In genomic region chr11:80508361-80509175, GRCm38 (mm10) we compare ENCODE assay signal across 9 mouse cellular contexts. TPM values are rescaled to one million over a fixed set of nuclear protein-coding genes. Genes with fewer than 3 reads are reported as not detected.
A peak's percentile ranks its signal among the peaks of the same experiment; 100 is the strongest.
DNase-seq lines count a peak whose midpoint lies in the region; ATAC-seq and TF ChIP-seq lines count a peak whose summit lies in the region.
"Had no signal": no experiment of that assay in that cellular context is flagged by ENCODE, and none has a peak within 500 bp of the region (broad histone marks: within the 10 kb centered on the region; RNA-seq: fewer than 3 reads in every experiment).

No protein-coding gene starts in this region.

- no peak for TF ChIP-seq EP300 in heart, postnatal 0 days (IDR thresholded peaks at IDR 0.05; ENCODE audit: low read depth)

- no peak for TF ChIP-seq CTCF in heart, postnatal 0 days (IDR thresholded peaks at IDR 0.05; ENCODE audit: low read depth)

- H3K4me1 ChIP-seq in heart, postnatal 0 days (ENCODE audit: control insufficient read depth, insufficient read depth): 0 out of 2 replicates have a peak, but pooled peaks cover 7% of the 10 kb centered on the region
- H3K4me1 ChIP-seq in kidney, embryonic 16.5 days (ENCODE audit: insufficient read depth, low read length): peaks cover 5% of the 10 kb centered on the region; the same call in 1 of the 2 replicates

- no peaks in the 10 kb centered on the region for H3K27me3 ChIP-seq in heart, postnatal 0 days (ENCODE audit: control insufficient read depth, insufficient read depth, low read length)
- H3K27me3 ChIP-seq in kidney, embryonic 16.5 days (ENCODE audit: insufficient read depth, low read length): no peaks in the 10 kb centered on the region

- WGBS in heart, postnatal 0 days: 18% methylated on average over 19 of the region's 19 CpGs
- WGBS in kidney, embryonic 16.5 days: 47% methylated on average over 19 of the region's 19 CpGs

- ATAC-seq in common myeloid progenitor, adult 5-6 weeks (replicated peaks; ENCODE audit: low read depth, poor library complexity, severe bottlenecking): peak; percentile 71
- peak; percentile 24; the same call in 1 of the 2 replicates for ATAC-seq in heart, postnatal 0 days (ENCODE audit: insufficient read depth, low read depth)
- ATAC-seq in kidney, embryonic 16.5 days (ENCODE audit: low FRiP score, low TSS enrichment): no peak

- peak; percentile 27 to 36 for DNase-seq in heart, adult 18-20 months
- no peak for DNase-seq in heart, adult 8-10 months (ENCODE audit: low spot score)
- peak; percentile 45 for DNase-seq in heart, postnatal 0 days (ENCODE audit: low spot score)
- peak; percentile 44 for DNase-seq in mesoderm, embryonic 11.5 days (ENCODE audit: low read depth, low spot score)
- DNase-seq in thymus, adult 18-20 months: peak; percentile 64 to 81
- no peak for DNase-seq in kidney, adult 18-20 months

- H3K4me3 ChIP-seq in heart, postnatal 0 days (ENCODE audit: low read depth, low read length): peak overlapping the region; percentile 4; the same call in 1 of the 2 replicates
- no peak overlapping the region for H3K4me3 ChIP-seq in kidney, embryonic 16.5 days (ENCODE audit: low read length)

- no peaks in the 10 kb centered on the region for H3K36me3 ChIP-seq in heart, postnatal 0 days (replicated peaks; ENCODE audit: control insufficient read depth, insufficient read depth, low read length)
- no peaks in the 10 kb centered on the region for H3K36me3 ChIP-seq in kidney, embryonic 16.5 days (ENCODE audit: insufficient read depth, low read length)
- H3K36me3 ChIP-seq: G1E had no signal

- peak overlapping the region; percentile 41 for H3K4me2 ChIP-seq in heart, postnatal 0 days (ENCODE audit: low read depth, low read length)
- H3K4me2 ChIP-seq in kidney, embryonic 16.5 days (replicated peaks; ENCODE audit: low read depth, low read length): no peak overlapping the region

- H3K9me3 ChIP-seq in heart, postnatal 0 days (replicated peaks; ENCODE audit: control insufficient read depth, low read length): no peaks in the 10 kb centered on the region
- H3K9me3 ChIP-seq in kidney, embryonic 16.5 days (ENCODE audit: low read length): no peaks in the 10 kb centered on the region
- H3K9me3 ChIP-seq: G1E had no signal

- peak overlapping the region; percentile 54 for H3K27ac ChIP-seq in heart, postnatal 0 days (ENCODE audit: low read depth)
- H3K27ac ChIP-seq in kidney, embryonic 16.5 days (ENCODE audit: low read length): no peak overlapping the region

- no peak overlapping the region; the same call in 1 of the 2 replicates for H3K9ac ChIP-seq in heart, postnatal 0 days (replicated peaks; ENCODE audit: low read depth, low read length)
- no peak overlapping the region for H3K9ac ChIP-seq in kidney, embryonic 16.5 days (replicated peaks; ENCODE audit: low read length)

RNA-seq across cellular contexts. Expression of gene Cdk5r1, which starts 31.7 kb away (rescaled TPM):
- total RNA-seq in heart, adult 18-20 months (2021): under 1 TPM; 0.45 to 0.59 TPM
- total RNA-seq in heart, adult 8-10 months (2022): 1 to 10 TPM in 2 of 4 experiments, under 1 TPM in 2; 0.85 to 4.1 (median 1.4) TPM
- total RNA-seq in common myeloid progenitor, adult 5-6 weeks (2017): 1.5 and 6.5 TPM in 2 replicates
- total RNA-seq in heart, postnatal 0 days (2014; rRNA removed; ENCODE audit: low replicate concordance): 0.31 and 0.35 TPM in 2 replicates
- polyA plus RNA-seq in heart, postnatal 0 days (2015; fragmentation: Nextera tagmentation; extraction: Ambion mirVana): 0.26 and 0.33 TPM in 2 replicates
- 0.57 and 0.85 TPM in 2 replicates for polyA plus RNA-seq in kidney, embryonic 16.5 days (2015; fragmentation: Nextera tagmentation; extraction: Ambion mirVana)

Comparison
In these comparisons a context has a peak if more than half of its experiments do, and no peak if none do; other contexts are left out.
1. DNase-seq: peak in heart, adult 18-20 months (2 of 2), heart, postnatal 0 days (single experiment), mesoderm, embryonic 11.5 days (single experiment) and thymus, adult 18-20 months (2 of 2); none in heart, adult 8-10 months (single experiment) and kidney, adult 18-20 months (single experiment).